Mouse (Mus musculus): Measurements from ENCODE around the gene Lama2.

The Lama2 gene

GRCm38 (mm10) chr10:27382887-27383609 lies 236.5 kb downstream of the Lama2 start:
- DNase-seq (ENCODE audit: low spot score): no peak

GRCm38 (mm10) chr10:27378286-27378685 lies 241.3 kb downstream of the Lama2 start:
- no peak for DNase-seq (ENCODE audit: low spot score)

GRCm38 (mm10) chr10:27344278-27344677 lies 275.3 kb downstream of the Lama2 start:
- no peak for DNase-seq (ENCODE audit: low spot score)

GRCm38 (mm10) chr10:27322410-27322990 lies 297.1 kb downstream of the Lama2 start:
- no peak for DNase-seq (ENCODE audit: low spot score)

- DNase-seq (ENCODE audit: low spot score): no peak
Observed at GRCm38 (mm10) chr10:27307444-27307843, 312.1 kb downstream of the Lama2 start.

DNA sequence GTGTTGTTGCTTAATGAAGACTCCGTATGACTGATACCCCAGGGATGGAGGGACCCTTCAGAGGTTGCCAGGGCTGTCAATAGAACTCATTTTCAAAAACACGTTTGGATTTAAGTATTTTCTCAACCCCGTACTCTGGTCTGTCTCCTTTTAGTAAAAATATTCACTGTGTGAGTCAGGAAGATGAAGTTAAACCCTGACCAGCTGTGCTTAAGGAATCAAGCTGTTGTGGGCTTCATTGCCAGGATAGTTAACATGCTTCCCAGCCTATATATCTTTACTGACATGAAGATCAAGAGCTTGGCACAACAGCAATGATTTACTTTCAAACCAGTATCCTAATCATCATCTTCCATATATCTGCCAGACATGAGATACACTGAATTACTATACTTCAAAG lies 314.3 kb downstream of the Lama2 start:
- no peak for DNase-seq (ENCODE audit: low spot score)

DNA sequence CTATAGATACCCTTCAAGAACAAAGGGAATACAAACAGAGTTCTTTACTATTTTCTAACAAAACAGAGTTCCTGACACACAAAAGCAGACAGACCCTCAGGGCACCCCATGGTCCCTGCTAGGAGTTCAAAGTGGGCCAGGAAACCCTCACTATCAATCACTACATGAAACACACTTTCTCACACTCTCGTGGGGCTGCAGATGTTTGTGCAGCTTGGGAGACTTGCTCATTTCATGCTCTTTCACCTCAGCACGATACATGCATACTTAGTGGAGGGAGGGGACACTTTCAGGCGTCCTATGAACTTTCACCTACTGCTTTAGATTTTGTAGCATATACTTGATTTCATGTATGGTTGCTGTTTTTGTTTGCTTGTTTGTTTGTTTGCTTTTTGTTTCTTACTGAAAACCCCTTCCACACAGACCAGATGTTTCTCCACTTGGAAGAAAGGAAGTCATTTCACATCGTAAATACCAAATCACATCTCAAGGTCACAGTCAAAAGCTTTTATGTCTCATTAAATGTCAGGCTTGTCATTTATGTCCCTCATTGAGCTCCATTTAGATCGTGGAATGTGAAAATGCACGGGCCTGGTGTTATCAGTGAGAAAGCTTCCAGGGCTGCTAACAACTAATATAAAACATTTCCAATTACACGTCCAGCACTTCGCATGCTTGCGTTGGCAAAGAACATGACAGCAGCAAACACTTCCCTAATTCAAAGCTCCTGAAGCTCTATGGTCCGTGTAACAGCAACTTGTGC lies 334.3 kb downstream of the Lama2 start:
- DNase-seq (ENCODE audit: low spot score): no peak

GRCm38 (mm10) chr10:27267432-27267831 lies 352.1 kb downstream of the Lama2 start:
- DNase-seq (ENCODE audit: low spot score): no peak

DNA sequence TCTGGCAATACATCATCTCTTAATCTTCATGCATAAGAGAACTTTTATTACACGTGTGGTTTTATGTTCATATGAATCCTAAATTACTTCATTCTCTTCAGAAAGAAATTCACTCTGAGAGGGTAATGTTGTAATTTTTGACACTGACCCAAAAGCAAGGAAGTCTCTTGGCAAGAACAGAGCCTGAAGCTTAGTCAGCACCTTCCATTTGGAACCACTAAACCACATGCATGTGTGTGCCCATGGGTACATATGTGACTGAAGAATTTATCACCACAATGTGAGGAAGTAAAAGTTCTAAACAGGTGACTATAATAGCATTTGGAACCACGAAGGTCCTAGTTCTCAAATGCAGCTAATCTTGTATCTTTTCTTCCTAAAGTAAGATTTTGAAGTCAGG lies 353.7 kb downstream of the Lama2 start:
- no peak for DNase-seq (ENCODE audit: low spot score)

- no peak for DNase-seq (ENCODE audit: low spot score)
Observed at GRCm38 (mm10) chr10:27264713-27265112, 354.8 kb downstream of the Lama2 start.

GRCm38 (mm10) chr10:27249741-27250140 lies 369.8 kb downstream of the Lama2 start:
- DNase-seq (ENCODE audit: low spot score): no peak

DNA sequence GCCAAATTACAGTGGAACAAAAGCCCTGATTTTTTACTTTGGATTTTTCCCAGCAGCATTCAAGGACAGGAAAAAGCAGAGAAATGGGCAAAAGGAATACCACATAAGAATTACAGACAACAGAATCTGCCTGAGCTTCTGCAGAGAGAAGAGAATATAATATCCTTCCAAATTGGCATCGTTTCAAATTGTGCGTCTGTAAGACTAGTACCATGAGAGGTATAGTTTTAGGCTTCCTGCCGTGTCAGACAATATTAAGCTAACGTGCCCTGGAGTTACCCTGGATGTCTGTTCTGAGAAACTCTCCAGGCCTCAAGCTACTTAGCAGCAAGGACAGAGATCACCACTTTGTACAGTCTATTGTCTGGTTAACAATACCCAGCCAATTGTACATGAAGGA lies 384.8 kb downstream of the Lama2 start:
- no peak for DNase-seq (ENCODE audit: low spot score)

GRCm38 (mm10) chr10:27233577-27233976 lies 386.0 kb downstream of the Lama2 start:
- DNase-seq (ENCODE audit: low spot score): no peak

DNA sequence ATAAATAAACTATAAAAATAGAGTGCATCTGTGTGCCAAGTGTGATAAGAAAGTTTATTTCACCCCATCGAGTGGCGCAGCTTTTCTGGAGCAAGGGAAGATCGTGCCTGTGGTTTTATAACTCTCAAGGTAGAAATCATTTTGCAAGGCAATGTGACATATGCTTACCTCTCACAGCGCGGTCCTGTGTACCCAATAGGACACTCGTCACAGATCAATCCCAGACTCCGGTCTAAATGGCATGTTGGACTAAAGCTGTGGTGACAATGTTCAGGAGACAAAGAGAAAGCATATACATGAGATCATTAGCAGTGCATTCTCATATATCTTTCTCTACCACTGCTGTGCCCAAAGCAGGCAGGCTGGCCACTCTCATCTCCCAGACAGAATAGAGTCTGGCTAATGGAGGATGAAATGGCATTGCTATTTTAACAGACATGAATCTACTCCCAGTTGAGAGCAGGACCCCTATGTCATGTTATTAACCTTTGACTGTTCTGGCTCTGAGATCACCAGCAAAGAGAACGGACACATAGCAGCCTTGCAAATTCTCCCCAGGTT lies 395.7 kb downstream of the Lama2 start:
- no peak for DNase-seq (ENCODE audit: low spot score)

- DNase-seq (ENCODE audit: low spot score): no peak
Observed at GRCm38 (mm10) chr10:27222639-27223315, 396.8 kb downstream of the Lama2 start.

- DNase-seq (ENCODE audit: low spot score): no peak
Observed at GRCm38 (mm10) chr10:27219698-27220097, 399.9 kb downstream of the Lama2 start.

DNA sequence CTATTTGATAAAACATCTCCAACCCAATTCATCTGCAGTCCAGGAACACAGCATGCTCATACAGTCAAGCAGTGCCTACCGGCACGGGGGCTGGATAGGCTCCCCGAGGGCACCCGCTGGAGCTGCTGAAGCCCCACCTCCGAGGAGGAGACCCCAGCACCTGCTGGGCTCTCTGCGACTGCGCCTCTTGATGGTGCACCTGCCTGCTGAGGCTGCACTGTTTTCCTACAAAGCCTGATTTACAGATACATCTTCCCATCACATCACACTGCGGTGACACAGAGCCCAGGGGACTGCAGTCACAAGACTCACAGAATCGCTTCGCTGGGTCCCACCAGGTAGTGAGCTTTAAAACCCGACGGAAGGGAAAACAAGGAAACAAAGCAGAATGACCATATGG lies 412.2 kb downstream of the Lama2 start:
- DNase-seq (ENCODE audit: low spot score): no peak

DNA sequence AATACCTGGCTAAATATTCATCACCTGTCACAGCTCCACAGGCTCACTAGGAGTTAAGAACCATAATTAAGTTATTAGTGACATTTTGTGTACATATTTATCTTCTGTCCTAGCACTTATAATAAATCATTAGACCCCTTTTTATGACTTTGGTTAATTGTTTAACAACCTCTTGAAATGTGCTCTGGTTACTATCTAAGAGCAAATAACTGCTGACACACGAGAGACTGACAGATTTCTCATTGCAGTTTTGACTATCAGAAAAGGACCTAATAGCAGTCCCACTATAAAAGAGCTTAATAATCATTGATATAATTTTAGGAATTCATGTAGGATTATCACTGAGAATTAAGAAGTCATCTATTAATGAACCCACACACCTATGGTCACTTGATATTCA lies 421.1 kb downstream of the Lama2 start:
- DNase-seq (ENCODE audit: low spot score): no peak

GRCm38 (mm10) chr10:27193986-27194908 lies 425.3 kb downstream of the Lama2 start:
- no peak for DNase-seq (ENCODE audit: low spot score)

DNA sequence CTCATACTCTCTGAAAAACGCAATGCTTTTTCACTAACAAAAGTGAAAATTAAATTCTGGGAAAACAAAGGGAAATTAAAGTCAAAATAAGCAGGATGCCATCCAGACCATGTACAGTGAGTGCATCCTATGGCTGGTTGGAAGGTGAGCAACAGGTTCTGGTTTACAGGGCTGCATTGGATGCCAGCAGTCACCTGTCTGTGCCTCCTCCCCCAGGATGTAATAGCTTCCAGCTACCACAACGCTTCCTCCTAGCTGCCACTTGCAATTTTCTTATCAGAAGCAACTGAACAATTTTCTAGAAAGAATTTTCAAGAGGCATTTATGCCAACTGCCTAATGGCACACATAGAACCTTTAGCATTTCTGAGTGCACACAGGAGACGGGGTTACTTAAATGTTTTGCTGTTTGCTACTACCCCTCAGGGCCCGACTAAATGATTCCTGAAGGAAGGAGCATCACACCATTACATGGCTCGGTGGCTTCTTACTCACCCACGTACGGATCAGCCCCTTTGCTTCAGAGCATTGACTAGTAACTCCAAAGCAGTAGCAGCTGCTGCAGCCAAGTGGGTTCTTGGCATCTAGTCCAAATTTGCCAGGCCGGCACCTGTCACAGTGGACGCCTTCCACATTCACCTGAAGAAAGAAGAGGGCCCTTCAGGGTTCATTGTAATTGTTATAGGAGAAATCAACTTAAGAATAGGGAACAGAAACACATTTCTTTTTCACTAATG lies 430.8 kb downstream of the Lama2 start:
- DNase-seq (ENCODE audit: low spot score): no peak

GRCm38 (mm10) chr10:27184185-27184584 lies 435.4 kb downstream of the Lama2 start:
- DNase-seq (ENCODE audit: low spot score): no peak

Data from ovary, postnatal 14 days (tissue).